Mouse (Mus musculus) lung, embryonic 16.5 days (tissue): ENCODE results near the gene Fbxw27. TPM values are rescaled to one million over a fixed set of nuclear protein-coding genes. Genes with fewer than 3 reads are reported as not detected.

Experiments used
- polyA plus RNA-seq: library from polyadenylated mRNA; unstranded; fragments of >200 nt; fragmentation: Nextera tagmentation; extraction: Ambion mirVana; gene quantifications from 2 replicates; pipeline ENCODE4 v1.2.1, GENCODE M21; 2015

Fbxw27 gene
- polyA plus RNA-seq, 1 experiment from 2014 or later: not detected

Other genes starting within 250 kb of the Fbxw27 start
- gene Fbxw15, start 222.4 kb downstream of the Fbxw27 start, polyA plus RNA-seq: not detected in 2 replicates
- gene Fbxw24, start 164.6 kb downstream of the Fbxw27 start, polyA plus RNA-seq: not detected in 2 replicates
- not detected in 2 replicates for gene Fbxw25, start 126.0 kb downstream of the Fbxw27 start, polyA plus RNA-seq
- gene Fbxw18, start 88.0 kb downstream of the Fbxw27 start, polyA plus RNA-seq: not detected in 2 replicates
- not detected in 2 replicates for gene Fbxw26, start 44.6 kb downstream of the Fbxw27 start, polyA plus RNA-seq
- not detected in 2 replicates for gene Spink8, start 21.6 kb upstream of the Fbxw27 start, polyA plus RNA-seq
- 48.3 and 50.1 TPM in 2 replicates for gene Nme6, start 42.1 kb upstream of the Fbxw27 start, polyA plus RNA-seq
- gene Camp, start 58.9 kb upstream of the Fbxw27 start, polyA plus RNA-seq: 0.90 and 4.4 TPM in 2 replicates
- gene Cdc25a, start 84.9 kb upstream of the Fbxw27 start, polyA plus RNA-seq: 24.5 and 25.0 TPM in 2 replicates
- 52.4 and 56.2 TPM in 2 replicates for gene Map4, start 140.8 kb upstream of the Fbxw27 start, polyA plus RNA-seq